Comparison of ENCODE assay signal across 17 mouse cellular contexts in genomic region chr6:30921826-30922225, GRCm38 (mm10). TPM values are rescaled to one million over a fixed set of nuclear protein-coding genes. Genes with fewer than 3 reads are reported as not detected.
DNase-seq lines count a peak whose midpoint lies in the region; ATAC-seq and TF ChIP-seq lines count a peak whose summit lies in the region.
"Had no signal": no experiment of that assay in that cellular context is flagged by ENCODE, and none has a peak within 500 bp of the region (broad histone marks: within the 10 kb centered on the region; RNA-seq: fewer than 3 reads in every experiment).

No protein-coding gene starts in this region.

- TF ChIP-seq CTCF in kidney, adult 2 months (conservative IDR thresholded peaks at IDR 0.05; ENCODE audit: insufficient read depth, insufficient read length, low read depth, low read length), result no peak

- no peaks in the 10 kb centered on the region for H3K27me3 ChIP-seq in forebrain, embryonic 13.5 days
- no peaks in the 10 kb centered on the region; the same call in 1 of the 2 replicates for H3K27me3 ChIP-seq in forebrain, embryonic 10.5 days (ENCODE audit: poor library complexity, severe bottlenecking)
- H3K27me3 ChIP-seq in kidney, embryonic 16.5 days (ENCODE audit: insufficient read depth, low read length), result no peaks in the 10 kb centered on the region
- H3K27me3 ChIP-seq in kidney, adult 2 months (replicated peaks; ENCODE audit: control insufficient read depth, insufficient read depth, low read length), result no peaks in the 10 kb centered on the region; the same call in 1 of the 2 replicates
- no peaks in the 10 kb centered on the region for H3K27me3 ChIP-seq in splenic B cell, adult 2 months (ENCODE audit: control insufficient read depth, insufficient read depth, low read length, poor library complexity, severe bottlenecking)
- no peaks in the 10 kb centered on the region for H3K27me3 ChIP-seq in heart, embryonic 10.5 days (ENCODE audit: insufficient read depth, poor library complexity, severe bottlenecking)
- H3K27me3 ChIP-seq: embryonic facial prominence, embryonic 15.5 days; heart, embryonic 15.5 days; limb, embryonic 15.5 days had no signal

- no peaks in the 10 kb centered on the region for H3K4me1 ChIP-seq in forebrain, embryonic 13.5 days
- peaks cover 10% of the 10 kb centered on the region for H3K4me1 ChIP-seq in forebrain, embryonic 10.5 days
- H3K4me1 ChIP-seq in kidney, embryonic 16.5 days (ENCODE audit: insufficient read depth, low read length), result peaks cover 9% of the 10 kb centered on the region
- H3K4me1 ChIP-seq in kidney, adult 2 months (ENCODE audit: control insufficient read depth, insufficient read depth, low read length), result peaks cover 2% of the 10 kb centered on the region; the same call in 1 of the 2 replicates
- no peaks in the 10 kb centered on the region for H3K4me1 ChIP-seq in heart, embryonic 10.5 days
- H3K4me1 ChIP-seq: heart, embryonic 15.5 days had no signal

- no peak overlapping the region for H3K27ac ChIP-seq in forebrain, embryonic 13.5 days
- no peak overlapping the region for H3K27ac ChIP-seq in forebrain, embryonic 10.5 days
- no peak overlapping the region for H3K27ac ChIP-seq in kidney, embryonic 16.5 days (ENCODE audit: low read length)
- H3K27ac ChIP-seq in kidney, adult 2 months (ENCODE audit: insufficient read depth, low read depth, low read length), result no peak overlapping the region
- no peak overlapping the region for H3K27ac ChIP-seq in heart, embryonic 10.5 days
- H3K27ac ChIP-seq: embryonic facial prominence, embryonic 15.5 days; heart, embryonic 15.5 days had no signal

- no peak overlapping the region for H3K4me3 ChIP-seq in forebrain, embryonic 13.5 days
- no peak overlapping the region for H3K4me3 ChIP-seq in forebrain, embryonic 10.5 days
- no peak overlapping the region for H3K4me3 ChIP-seq in kidney, embryonic 16.5 days (ENCODE audit: low read length)
- H3K4me3 ChIP-seq in kidney, adult 2 months (ENCODE audit: insufficient read depth, low read depth, low read length), result no peak overlapping the region
- H3K4me3 ChIP-seq in heart, embryonic 10.5 days, result no peak overlapping the region

- no peak for TF ChIP-seq POLR2A in kidney, adult 2 months (IDR thresholded peaks at IDR 0.05; ENCODE audit: low read depth, low read length)

- WGBS in forebrain, embryonic 13.5 days, result 67% methylated on average over 10 of the region's 11 CpGs
- 84% methylated on average over 10 of the region's 11 CpGs for WGBS in forebrain, embryonic 10.5 days
- 42% methylated on average over 10 of the region's 11 CpGs for WGBS in kidney, embryonic 16.5 days
- WGBS in kidney, adult 2 months, result 25% methylated on average over 10 of the region's 11 CpGs
- WGBS in heart, embryonic 10.5 days, result 74% methylated on average over 10 of the region's 11 CpGs

- H3K9ac ChIP-seq in forebrain, embryonic 13.5 days, result no peak overlapping the region
- H3K9ac ChIP-seq in kidney, embryonic 16.5 days (replicated peaks; ENCODE audit: low read length), result no peak overlapping the region
- H3K9ac ChIP-seq: embryonic facial prominence, embryonic 15.5 days; limb, embryonic 15.5 days had no signal

- ATAC-seq in forebrain, embryonic 13.5 days, result no peak
- no peak for ATAC-seq in kidney, embryonic 16.5 days (ENCODE audit: low FRiP score, low TSS enrichment)

- H3K36me3 ChIP-seq in forebrain, embryonic 13.5 days (ENCODE audit: poor library complexity, severe bottlenecking), result no peaks in the 10 kb centered on the region
- no peaks in the 10 kb centered on the region for H3K36me3 ChIP-seq in forebrain, embryonic 10.5 days (replicated peaks)
- no peaks in the 10 kb centered on the region for H3K36me3 ChIP-seq in kidney, embryonic 16.5 days (ENCODE audit: insufficient read depth, low read length)
- no peaks in the 10 kb centered on the region for H3K36me3 ChIP-seq in kidney, adult 2 months (ENCODE audit: control insufficient read depth, insufficient read depth, low read length)
- no peaks in the 10 kb centered on the region for H3K36me3 ChIP-seq in splenic B cell, adult 2 months (ENCODE audit: control insufficient read depth, insufficient read depth, low read length, poor library complexity, severe bottlenecking)
- no peaks in the 10 kb centered on the region for H3K36me3 ChIP-seq in heart, embryonic 10.5 days
- H3K36me3 ChIP-seq: embryonic facial prominence, embryonic 15.5 days; G1E; heart, embryonic 15.5 days; limb, embryonic 15.5 days had no signal

- no peaks in the 10 kb centered on the region for H3K9me3 ChIP-seq in forebrain, embryonic 13.5 days (replicated peaks)
- H3K9me3 ChIP-seq in forebrain, embryonic 10.5 days, result no peaks in the 10 kb centered on the region
- no peaks in the 10 kb centered on the region for H3K9me3 ChIP-seq in kidney, embryonic 16.5 days (ENCODE audit: low read length)
- no peaks in the 10 kb centered on the region for H3K9me3 ChIP-seq in heart, embryonic 10.5 days
- H3K9me3 ChIP-seq: embryonic facial prominence, embryonic 15.5 days; G1E; heart, embryonic 15.5 days; limb, embryonic 15.5 days had no signal

- peak overlapping the region; percentile 51; the same call in 1 of the 2 replicates for H3K4me2 ChIP-seq in forebrain, embryonic 13.5 days
- H3K4me2 ChIP-seq in kidney, embryonic 16.5 days (replicated peaks; ENCODE audit: low read depth, low read length), result peak overlapping the region; percentile 53

- DNase-seq in forebrain, embryonic 10.5 days (ENCODE audit: extremely low spot score, low spot score), result no peak
- DNase-seq in kidney, adult 2 months, result no peak
- DNase-seq in spleen, postnatal 36 days (ENCODE audit: low spot score in 2 of 2), result peak; percentile 41 to 53
- DNase-seq in spleen, postnatal 4 days (ENCODE audit: low spot score in 2 of 2), result no peak
- peak; percentile 80 for DNase-seq in splenic B cell, adult 2 months (ENCODE audit: low read depth, low spot score)
- DNase-seq in heart, embryonic 10.5 days (ENCODE audit: low spot score), result no peak
- DNase-seq: gastrocnemius, adult 2 months; kidney, adult 11 months; thymus, postnatal 36 days had no signal

RNA-seq across cellular contexts. Expression of gene Tsga13, which starts 6.5 kb away (rescaled TPM):
- polyA plus RNA-seq in forebrain, embryonic 13.5 days (2015; fragmentation: Nextera tagmentation; extraction: Ambion mirVana), result 0.19 and 0.58 TPM in 2 replicates
- 0.17 TPM in 1 of 2 replicates, not detected in the other for polyA plus RNA-seq in forebrain, embryonic 10.5 days (2016; fragmentation: Nextera tagmentation; extraction: Ambion mirVana)
- polyA plus RNA-seq in kidney, embryonic 16.5 days (2015; fragmentation: Nextera tagmentation; extraction: Ambion mirVana), result 0.21 and 0.37 TPM in 2 replicates
- not detected in 2 replicates for polyA plus RNA-seq in kidney, adult 2 months (2012; rRNA removed)
- polyA plus RNA-seq in heart, embryonic 10.5 days (2016; fragmentation: Nextera tagmentation; extraction: Ambion mirVana), result not detected in 2 replicates
- polyA plus RNA-seq: embryonic facial prominence, embryonic 15.5 days; G1E; large intestine, adult 2 months; liver, embryonic 16.5 days had no signal

RNA-seq across cellular contexts. Expression of gene Copg2, which starts 25.2 kb away (rescaled TPM):
- polyA plus RNA-seq in forebrain, embryonic 13.5 days (2015; fragmentation: Nextera tagmentation; extraction: Ambion mirVana), result 28.9 and 32.5 TPM in 2 replicates
- polyA plus RNA-seq in forebrain, embryonic 10.5 days (2016; fragmentation: Nextera tagmentation; extraction: Ambion mirVana), result 29.7 and 31.0 TPM in 2 replicates
- 21.8 and 25.4 TPM in 2 replicates for polyA plus RNA-seq in kidney, embryonic 16.5 days (2015; fragmentation: Nextera tagmentation; extraction: Ambion mirVana)
- polyA plus RNA-seq in kidney, adult 2 months (2012; rRNA removed), result 13.0 and 15.6 TPM in 2 replicates
- 18.6 and 27.7 TPM in 2 replicates for polyA plus RNA-seq in heart, embryonic 10.5 days (2016; fragmentation: Nextera tagmentation; extraction: Ambion mirVana)

RNA-seq across cellular contexts. Expression of gene Klf14, which starts 37.1 kb away (rescaled TPM):
- 0.16 and 0.18 TPM in 2 replicates for polyA plus RNA-seq in forebrain, embryonic 13.5 days (2015; fragmentation: Nextera tagmentation; extraction: Ambion mirVana)
- 0.51 and 0.54 TPM in 2 replicates for polyA plus RNA-seq in forebrain, embryonic 10.5 days (2016; fragmentation: Nextera tagmentation; extraction: Ambion mirVana)
- polyA plus RNA-seq in kidney, embryonic 16.5 days (2015; fragmentation: Nextera tagmentation; extraction: Ambion mirVana), result 2.8 and 3.8 TPM in 2 replicates
- polyA plus RNA-seq in kidney, adult 2 months (2012; rRNA removed), result not detected in 2 replicates
- polyA plus RNA-seq in heart, embryonic 10.5 days (2016; fragmentation: Nextera tagmentation; extraction: Ambion mirVana), result 1.6 and 2.0 TPM in 2 replicates
- polyA plus RNA-seq: G1E; large intestine, adult 2 months had no signal

Comparison
In these comparisons a context has a peak if more than half of its experiments do, and no peak if none do; other contexts are left out.
1. DNase-seq: peak in spleen, postnatal 36 days (2 of 2) and splenic B cell, adult 2 months (single experiment); none in forebrain, embryonic 10.5 days (single experiment), kidney, adult 2 months (single experiment), spleen, postnatal 4 days (0 of 2) and heart, embryonic 10.5 days (single experiment).